Mouse (Mus musculus) midbrain, embryonic 16.5 days (tissue): ENCODE results near the gene Oas2. TPM values are rescaled to one million over a fixed set of nuclear protein-coding genes. Genes with fewer than 3 reads are reported as not detected.

Experiments
- ATAC-seq: fragments of 200-750 bp; cut with Nextera tagmentation; 2 replicates; pipeline ENCODE4 v1.8.0; 2017; ENCODE audit warnings: moderate TSS enrichment
- H3K27ac ChIP-seq: fragments of 300-500 bp; sonication (generic); 2 replicates; pipeline ENCODE4 v1.5.1; 2014; ENCODE audit warnings: mild to moderate bottlenecking, low read length, mixed read lengths
- H3K27me3 ChIP-seq: fragments of 300-500 bp; sonication (generic); 2 replicates; pipeline ENCODE4 v1.6.1; 2014; ENCODE audit warnings: low read depth, low read length, mixed read lengths; ENCODE audit not compliant: control insufficient read depth, insufficient read depth
- H3K36me3 ChIP-seq: fragments of 300-500 bp; sonication (generic); 2 replicates; pipeline ENCODE4 v1.6.1; 2014; ENCODE audit warnings: mild to moderate bottlenecking, low read length, moderate library complexity, mixed read lengths; ENCODE audit not compliant: control insufficient read depth, insufficient read depth
- H3K4me1 ChIP-seq: fragments of 300-500 bp; sonication (generic); 2 replicates; pipeline ENCODE4 v1.6.1; 2014; ENCODE audit warnings: mild to moderate bottlenecking, low read length, mixed read lengths; ENCODE audit not compliant: control insufficient read depth, insufficient read depth
- H3K4me2 ChIP-seq: fragments of 300-500 bp; sonication (generic); 2 replicates; pipeline ENCODE4 v1.6.1; 2014; ENCODE audit warnings: mild to moderate bottlenecking, low read length, mixed read lengths
- H3K4me3 ChIP-seq: fragments of 300-500 bp; sonication (generic); 2 replicates; pipeline ENCODE4 v1.5.1; 2014; ENCODE audit warnings: low read depth, mild to moderate bottlenecking, low read length, moderate library complexity, mixed read lengths
- H3K9ac ChIP-seq: fragments of 300-500 bp; sonication (generic); 2 replicates; pipeline ENCODE4 v1.6.1; 2014; ENCODE audit warnings: low read depth, low read length, mixed read lengths
- H3K9me3 ChIP-seq: fragments of 300-500 bp; sonication (generic); replicated peaks from 2 replicates; pipeline ENCODE4 v1.6.1; 2014; ENCODE audit warnings: mild to moderate bottlenecking, low read length, mixed read lengths; ENCODE audit not compliant: control insufficient read depth, poor library complexity, severe bottlenecking
- WGBS: fragments of 180-500 bp; shearing (Covaris S2); extraction: QIAGEN DNeasy Blood & Tissue Kit; methylation state at CpG from one replicate; pipeline ENCODE4 v1.1.7; 2014; 5-methylcytosine and 5-hydroxymethylcytosine counted together
- polyA plus RNA-seq: library from polyadenylated mRNA; unstranded; fragments of >200 nt; fragmentation: Nextera tagmentation; extraction: Ambion mirVana; gene quantifications from 2 replicates; pipeline ENCODE4 v1.2.1, GENCODE M21; 2015

Oas2 gene
- polyA plus RNA-seq, 1 experiment from 2014 or later, result 0.14 TPM

DNA sequence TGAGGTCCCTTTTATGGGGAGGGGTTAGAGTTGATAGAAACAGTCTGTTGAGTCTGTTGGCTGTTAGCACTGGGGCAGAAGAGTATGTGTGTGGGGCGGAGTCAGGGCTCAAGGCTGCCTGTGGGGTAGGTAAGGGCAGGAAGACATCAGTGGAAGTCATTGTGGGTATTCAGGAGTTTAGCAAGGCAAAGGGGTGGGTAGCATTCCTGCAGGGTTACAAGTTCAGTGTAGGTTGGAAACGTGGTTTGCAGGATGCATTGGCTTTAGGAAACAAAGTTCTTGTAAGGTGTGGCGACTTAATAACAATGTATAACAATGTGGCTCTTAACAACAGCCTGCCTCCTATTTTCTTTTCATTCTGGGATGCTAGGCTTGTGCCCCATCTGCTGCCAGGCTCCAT lies 1.6 kb upstream of the Oas2 start:
- H3K4me2 ChIP-seq, result no peak overlapping the region
- no peaks in the 10 kb centered on the region for H3K27me3 ChIP-seq
- peaks cover 1% of the 10 kb centered on the region; the same call in 1 of the 2 replicates for H3K4me1 ChIP-seq
- no peak overlapping the region for H3K27ac ChIP-seq
- H3K36me3 ChIP-seq, result no peaks in the 10 kb centered on the region
- no peaks in the 10 kb centered on the region for H3K9me3 ChIP-seq
- no peak for ATAC-seq
- no peak overlapping the region for H3K4me3 ChIP-seq
- WGBS, result 72% methylated on average over 3 of the region's 3 CpGs
- no peak overlapping the region for H3K9ac ChIP-seq

- peaks cover 3% of the 10 kb centered on the region; the same call in 1 of the 2 replicates for H3K4me1 ChIP-seq
- H3K27ac ChIP-seq, result no peak overlapping the region
- no peaks in the 10 kb centered on the region for H3K27me3 ChIP-seq
- H3K4me2 ChIP-seq, result no peak overlapping the region
- H3K9me3 ChIP-seq, result no peaks in the 10 kb centered on the region
- no peaks in the 10 kb centered on the region for H3K36me3 ChIP-seq
- no peak overlapping the region for H3K9ac ChIP-seq
- WGBS, result 13% methylated on average over 5 of the region's 5 CpGs
- no peak for ATAC-seq
- no peak overlapping the region for H3K4me3 ChIP-seq
These were observed 3.2 kb downstream of the Oas2 start for GRCm38 (mm10) chr5:120746451-120746850.

GRCm38 (mm10) chr5:120742125-120742524 lies 7.5 kb downstream of the Oas2 start:
- ATAC-seq, result no peak
- H3K27ac ChIP-seq, result no peak overlapping the region
- WGBS, result 42% methylated on average over 4 of the region's 4 CpGs
- H3K9me3 ChIP-seq, result no peaks in the 10 kb centered on the region
- no peak overlapping the region for H3K9ac ChIP-seq
- H3K4me3 ChIP-seq, result no peak overlapping the region
- no peak overlapping the region for H3K4me2 ChIP-seq
- peaks cover 3% of the 10 kb centered on the region; the same call in 1 of the 2 replicates for H3K4me1 ChIP-seq
- H3K27me3 ChIP-seq, result no peaks in the 10 kb centered on the region
- no peaks in the 10 kb centered on the region for H3K36me3 ChIP-seq

- Histone ChIP-seq H3K27me3 (no peaks in the 10 kb centered on the region), H3K9me3 (no peaks in the 10 kb centered on the region), H3K4me3 (no peak overlapping the region), H3K4me1 (no peaks in the 10 kb centered on the region), H3K27ac (0 out of 2 replicates have a peak overlapping the region, but pooled peaks have one; percentile 35), H3K36me3 (no peaks in the 10 kb centered on the region), H3K9ac (no peak overlapping the region), H3K4me2 (no peak overlapping the region)
- no peak for ATAC-seq
- WGBS, result 57% methylated on average over 14 of the region's 14 CpGs
These were observed 15.2 kb downstream of the Oas2 start for GRCm38 (mm10) chr5:120734380-120734990.

DNA sequence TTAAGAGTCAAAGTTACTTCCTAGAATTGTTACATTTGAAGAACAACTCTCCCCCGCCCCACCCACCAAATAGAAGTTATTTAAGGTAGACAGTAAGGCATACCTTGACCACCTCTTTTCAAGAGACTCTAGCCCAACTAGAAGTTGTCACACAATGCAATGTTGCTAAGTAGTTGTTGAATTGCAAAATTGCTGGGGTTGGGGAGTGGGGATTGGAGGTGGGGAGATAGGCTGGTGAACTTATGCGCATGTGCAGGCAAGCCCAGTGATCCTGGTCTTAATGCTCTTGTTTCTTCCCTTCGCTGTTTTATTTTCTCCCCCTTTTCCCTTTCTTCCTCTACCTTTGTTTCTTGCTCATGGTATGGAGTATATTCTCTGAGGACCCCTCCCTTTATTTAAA lies 16.0 kb downstream of the Oas2 start:
- Histone ChIP-seq H3K4me1 (no peaks in the 10 kb centered on the region), H3K4me2 (no peak overlapping the region), H3K27me3 (no peaks in the 10 kb centered on the region), H3K36me3 (no peaks in the 10 kb centered on the region), H3K4me3 (no peak overlapping the region), H3K9me3 (no peaks in the 10 kb centered on the region), H3K9ac (no peak overlapping the region), H3K27ac (no peak overlapping the region)
- WGBS, result 94% methylated on average over 3 of the region's 3 CpGs
- ATAC-seq, result no peak

- 57% methylated on average over 1 of the region's 1 CpGs for WGBS
- H3K4me1 ChIP-seq, result no peaks in the 10 kb centered on the region
- no peak overlapping the region for H3K9ac ChIP-seq
- no peak for ATAC-seq
- H3K4me3 ChIP-seq, result no peak overlapping the region
- no peaks in the 10 kb centered on the region for H3K9me3 ChIP-seq
- no peak overlapping the region for H3K4me2 ChIP-seq
- H3K36me3 ChIP-seq, result no peaks in the 10 kb centered on the region
- no peak overlapping the region for H3K27ac ChIP-seq
- no peaks in the 10 kb centered on the region for H3K27me3 ChIP-seq
These were observed 16.9 kb downstream of the Oas2 start for GRCm38 (mm10) chr5:120732740-120733139.

DNA sequence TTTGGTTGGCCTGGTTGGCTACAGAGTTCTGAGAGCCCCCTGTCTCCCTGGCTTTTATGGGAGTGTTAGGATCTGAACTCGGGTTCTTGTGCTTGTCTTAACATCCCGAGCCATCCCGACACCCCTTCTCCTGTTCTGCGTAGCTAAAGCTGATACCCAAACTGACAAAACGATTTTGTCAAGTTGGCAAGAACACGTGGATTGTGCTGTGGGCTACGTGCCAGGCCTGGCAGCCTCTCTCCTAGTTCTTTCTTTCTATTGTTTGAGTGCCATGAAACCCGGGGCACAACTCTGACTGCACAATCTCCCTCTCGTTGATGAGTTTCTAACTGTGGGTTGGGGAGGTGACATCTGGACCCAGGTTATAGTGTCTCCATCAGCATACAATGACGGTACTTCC lies 20.3 kb downstream of the Oas2 start:
- H3K27ac ChIP-seq, result no peak overlapping the region
- no peaks in the 10 kb centered on the region for H3K9me3 ChIP-seq
- no peak overlapping the region for H3K4me2 ChIP-seq
- no peaks in the 10 kb centered on the region for H3K27me3 ChIP-seq
- 59% methylated on average over 10 of the region's 10 CpGs for WGBS
- no peak for ATAC-seq
- no peaks in the 10 kb centered on the region for H3K36me3 ChIP-seq
- no peaks in the 10 kb centered on the region for H3K4me1 ChIP-seq
- no peak overlapping the region for H3K4me3 ChIP-seq
- H3K9ac ChIP-seq, result no peak overlapping the region

GRCm38 (mm10) chr5:120725811-120726455 lies 23.7 kb downstream of the Oas2 start:
- WGBS, result 59% methylated on average over 12 of the region's 12 CpGs
- no peaks in the 10 kb centered on the region for H3K4me1 ChIP-seq
- no peak for ATAC-seq
- H3K9me3 ChIP-seq, result no peaks in the 10 kb centered on the region
- no peak overlapping the region for H3K9ac ChIP-seq
- H3K36me3 ChIP-seq, result no peaks in the 10 kb centered on the region
- no peak overlapping the region for H3K27ac ChIP-seq
- no peak overlapping the region for H3K4me2 ChIP-seq
- H3K4me3 ChIP-seq, result no peak overlapping the region
- no peaks in the 10 kb centered on the region for H3K27me3 ChIP-seq

DNA sequence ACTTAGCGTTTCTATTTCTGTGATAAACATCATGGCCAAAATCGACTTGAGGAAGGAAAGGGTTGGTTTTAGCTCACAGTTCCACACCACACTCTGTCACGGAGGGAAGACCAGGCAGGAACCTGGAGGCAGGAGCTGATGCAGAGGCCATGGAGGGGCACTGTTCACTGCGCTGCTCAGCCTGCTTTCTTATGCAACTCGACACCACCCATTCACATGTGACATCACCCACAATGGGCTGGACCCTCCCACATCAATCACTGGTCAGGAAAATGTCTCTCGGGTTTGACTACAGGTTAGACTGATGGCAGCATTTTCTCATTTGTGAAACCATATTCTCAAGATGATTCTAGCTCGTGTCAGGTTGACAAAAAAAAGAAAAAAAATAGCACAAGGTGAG lies 28.6 kb downstream of the Oas2 start:
- Histone ChIP-seq H3K9ac (no peak overlapping the region), H3K27me3 (no peaks in the 10 kb centered on the region), H3K36me3 (no peaks in the 10 kb centered on the region), H3K4me3 (no peak overlapping the region), H3K4me2 (no peak overlapping the region), H3K4me1 (no peaks in the 10 kb centered on the region), H3K27ac (no peak overlapping the region), H3K9me3 (no peaks in the 10 kb centered on the region; the same call in 1 of the 2 replicates)
- no peak for ATAC-seq
- 67% methylated on average over 7 of the region's 7 CpGs for WGBS
